Mouse (Mus musculus) stomach, embryonic 16.5 days (tissue): ENCODE measurements around the gene Grhl3. TPM values are rescaled to one million over a fixed set of nuclear protein-coding genes. Genes with fewer than 3 reads are reported as not detected.
A peak's percentile ranks its signal among the peaks of the same experiment; 100 is the strongest.

Experiments
- ATAC-seq: fragments of 200-750 bp; cut with Nextera tagmentation; 2 replicates; pipeline ENCODE4 v1.8.0; 2017; ENCODE audit warnings: moderate number of reproducible peaks, moderate TSS enrichment; ENCODE audit not compliant: insufficient read depth, low FRiP score
- H3K27ac ChIP-seq: fragments of 300-500 bp; sonication (generic); 2 replicates; pipeline ENCODE4 v1.5.1; 2014; ENCODE audit warnings: low read length
- H3K27me3 ChIP-seq: fragments of 300-500 bp; sonication (generic); 2 replicates; pipeline ENCODE4 v1.6.1; 2014; ENCODE audit warnings: low read length, control low read depth, mixed read lengths; ENCODE audit not compliant: control insufficient read depth, insufficient read depth
- H3K36me3 ChIP-seq: fragments of 300-500 bp; sonication (generic); 2 replicates; pipeline ENCODE4 v1.6.1; 2014; ENCODE audit warnings: low read length; ENCODE audit not compliant: control insufficient read depth, insufficient read depth
- H3K4me1 ChIP-seq: fragments of 300-500 bp; sonication (generic); 2 replicates; pipeline ENCODE4 v1.6.1; 2014; ENCODE audit warnings: low read length, control low read depth, mixed read lengths; ENCODE audit not compliant: control insufficient read depth, insufficient read depth
- H3K4me2 ChIP-seq: fragments of 300-500 bp; sonication (generic); 2 replicates; pipeline ENCODE4 v1.6.1; 2014; ENCODE audit warnings: low read depth, low read length, mixed read lengths
- H3K4me3 ChIP-seq: fragments of 300-500 bp; sonication (generic); replicated peaks from 2 replicates; pipeline ENCODE4 v1.5.1; 2014; ENCODE audit warnings: mild to moderate bottlenecking, low read length
- H3K9ac ChIP-seq: fragments of 300-500 bp; sonication (generic); 2 replicates; pipeline ENCODE4 v1.6.1; 2014; ENCODE audit warnings: low read length
- H3K9me3 ChIP-seq: fragments of 300-500 bp; sonication (generic); replicated peaks from 2 replicates; pipeline ENCODE4 v1.6.1; 2016; ENCODE audit warnings: low read length, control low read depth; ENCODE audit not compliant: control insufficient read depth
- WGBS: fragments of 180-500 bp; shearing (Covaris S2); extraction: QIAGEN DNeasy Blood & Tissue Kit; methylation state at CpG from one replicate; pipeline ENCODE4 v1.1.7; 2014; 5-methylcytosine and 5-hydroxymethylcytosine counted together
- polyA plus RNA-seq: library from polyadenylated mRNA; unstranded; fragments of >200 nt; fragmentation: Nextera tagmentation; extraction: Ambion mirVana; gene quantifications from 2 replicates; pipeline ENCODE4 v1.2.1, GENCODE M21; 2015

Grhl3 gene
- polyA plus RNA-seq, 1 experiment from 2014 or later = 54.1 TPM

GRCm38 (mm10) chr4:135546008-135546407 lies 27.4 kb downstream of the Grhl3 start:
- no peak for ATAC-seq
- 82% methylated on average over 7 of the region's 7 CpGs for WGBS
- no peaks in the 10 kb centered on the region for H3K36me3 ChIP-seq

GRCm38 (mm10) chr4:135545080-135545511 lies 28.3 kb downstream of the Grhl3 start:
- ATAC-seq = peak; percentile 68; the same call in 1 of the 2 replicates
- H3K4me3 ChIP-seq = peak overlapping the region; percentile 30
- H3K36me3 ChIP-seq = no peaks in the 10 kb centered on the region
- no peaks in the 10 kb centered on the region for H3K9me3 ChIP-seq
- WGBS = 10% methylated on average over 8 of the region's 8 CpGs
- peak overlapping the region; percentile 49 for H3K4me2 ChIP-seq
- H3K9ac ChIP-seq = peak overlapping the region; percentile 64; the same call in 1 of the 2 replicates
- peak overlapping the region; percentile 62 for H3K27ac ChIP-seq
- H3K4me1 ChIP-seq = peaks cover 41% of the 10 kb centered on the region
- no peaks in the 10 kb centered on the region for H3K27me3 ChIP-seq

More at GRCm38 (mm10) chr4:135546008-135546407, 27.4 kb downstream of the Grhl3 start:
- H3K9ac ChIP-seq = no peak overlapping the region
- no peak overlapping the region for H3K4me3 ChIP-seq
- H3K27ac ChIP-seq = peak overlapping the region; percentile 62
- no peaks in the 10 kb centered on the region for H3K9me3 ChIP-seq
- no peak overlapping the region for H3K4me2 ChIP-seq
- peaks cover 41% of the 10 kb centered on the region for H3K4me1 ChIP-seq
- no peaks in the 10 kb centered on the region for H3K27me3 ChIP-seq

GRCm38 (mm10) chr4:135544284-135544683 lies 29.1 kb downstream of the Grhl3 start:
- Histone ChIP-seq H3K4me1 (peaks cover 33% of the 10 kb centered on the region), H3K4me2 (no peak overlapping the region), H3K27me3 (no peaks in the 10 kb centered on the region), H3K36me3 (no peaks in the 10 kb centered on the region), H3K9ac (no peak overlapping the region), H3K9me3 (no peaks in the 10 kb centered on the region), H3K4me3 (no peak overlapping the region), H3K27ac (no peak overlapping the region)
- ATAC-seq = no peak
- WGBS = 76% methylated on average over 2 of the region's 2 CpGs

GRCm38 (mm10) chr4:135540057-135540456 lies 33.4 kb downstream of the Grhl3 start:
- no peak overlapping the region for H3K9ac ChIP-seq
- ATAC-seq = no peak
- H3K4me1 ChIP-seq = peaks cover 7% of the 10 kb centered on the region; the same call in 1 of the 2 replicates
- H3K4me3 ChIP-seq = no peak overlapping the region
- no peak overlapping the region for H3K4me2 ChIP-seq
- H3K27me3 ChIP-seq = no peaks in the 10 kb centered on the region
- no peaks in the 10 kb centered on the region for H3K9me3 ChIP-seq
- 74% methylated on average over 9 of the region's 9 CpGs for WGBS
- H3K27ac ChIP-seq = no peak overlapping the region
- H3K36me3 ChIP-seq = no peaks in the 10 kb centered on the region

- H3K4me2 ChIP-seq = no peak overlapping the region
- no peaks in the 10 kb centered on the region for H3K36me3 ChIP-seq
- no peaks in the 10 kb centered on the region for H3K9me3 ChIP-seq
- no peaks in the 10 kb centered on the region for H3K27me3 ChIP-seq
- no peak overlapping the region for H3K27ac ChIP-seq
- H3K9ac ChIP-seq = no peak overlapping the region
- ATAC-seq = no peak
- no peak overlapping the region for H3K4me3 ChIP-seq
- 84% methylated on average over 12 of the region's 12 CpGs for WGBS
- no peaks in the 10 kb centered on the region for H3K4me1 ChIP-seq
These were observed 34.4 kb downstream of the Grhl3 start for GRCm38 (mm10) chr4:135539056-135539455.

GRCm38 (mm10) chr4:135535021-135535420 lies 38.4 kb downstream of the Grhl3 start:
- Histone ChIP-seq H3K4me3 (no peak overlapping the region), H3K4me1 (no peaks in the 10 kb centered on the region), H3K27ac (no peak overlapping the region), H3K9me3 (peaks cover 6% of the 10 kb centered on the region; the same call in 1 of the 2 replicates), H3K27me3 (no peaks in the 10 kb centered on the region), H3K36me3 (no peaks in the 10 kb centered on the region), H3K4me2 (no peak overlapping the region), H3K9ac (no peak overlapping the region)
- WGBS = 96% methylated on average over 3 of the region's 3 CpGs
- ATAC-seq = no peak

- no peak for ATAC-seq
- H3K4me2 ChIP-seq = no peak overlapping the region
- H3K27ac ChIP-seq = no peak overlapping the region
- 75% methylated on average over 6 of the region's 6 CpGs for WGBS
- no peaks in the 10 kb centered on the region for H3K4me1 ChIP-seq
- H3K27me3 ChIP-seq = no peaks in the 10 kb centered on the region
- H3K9ac ChIP-seq = no peak overlapping the region
- peaks cover 6% of the 10 kb centered on the region; the same call in 1 of the 2 replicates for H3K9me3 ChIP-seq
- no peak overlapping the region for H3K4me3 ChIP-seq
- no peaks in the 10 kb centered on the region for H3K36me3 ChIP-seq
These were observed 40.4 kb downstream of the Grhl3 start for GRCm38 (mm10) chr4:135533001-135533400.

- 50% methylated on average over 9 of the region's 9 CpGs for WGBS
- Histone ChIP-seq H3K27me3 (no peaks in the 10 kb centered on the region), H3K27ac (no peak overlapping the region), H3K4me1 (no peaks in the 10 kb centered on the region), H3K9me3 (peaks cover 6% of the 10 kb centered on the region; the same call in 1 of the 2 replicates), H3K9ac (no peak overlapping the region), H3K4me2 (no peak overlapping the region), H3K36me3 (no peaks in the 10 kb centered on the region), H3K4me3 (no peak overlapping the region)
- no peak for ATAC-seq
These were observed 41.4 kb downstream of the Grhl3 start for GRCm38 (mm10) chr4:135531771-135532613.

GRCm38 (mm10) chr4:135531236-135531635 lies 42.2 kb downstream of the Grhl3 start:
- Histone ChIP-seq H3K9me3 (peaks cover 6% of the 10 kb centered on the region; the same call in 1 of the 2 replicates), H3K27me3 (no peaks in the 10 kb centered on the region), H3K27ac (no peak overlapping the region), H3K9ac (no peak overlapping the region), H3K4me3 (no peak overlapping the region), H3K4me2 (no peak overlapping the region), H3K4me1 (peaks cover 4% of the 10 kb centered on the region; the same call in 1 of the 2 replicates), H3K36me3 (no peaks in the 10 kb centered on the region)
- WGBS = 84% methylated on average over 9 of the region's 9 CpGs
- ATAC-seq = no peak
